Mouse (Mus musculus): ENCODE results near the gene Thbs2.

Thbs2 gene

GRCm38 (mm10) chr17:14696281-14696795, 2.3 kb upstream of the Thbs2 start:
- no peak for DNase-seq (ENCODE audit: low read depth, low spot score)

GRCm38 (mm10) chr17:14693048-14693993, 714 bp downstream of the Thbs2 start:
- DNase-seq (ENCODE audit: low read depth, low spot score) = peak; percentile 59

GRCm38 (mm10) chr17:14691901-14692300, 2.1 kb downstream of the Thbs2 start:
- DNase-seq (ENCODE audit: low read depth, low spot score) = no peak

GRCm38 (mm10) chr17:14691197-14691596, 2.8 kb downstream of the Thbs2 start:
- peak; percentile 49 for DNase-seq (ENCODE audit: low read depth, low spot score)

GRCm38 (mm10) chr17:14682836-14683235, 11.2 kb downstream of the Thbs2 start:
- no peak for DNase-seq (ENCODE audit: low read depth, low spot score)

- DNase-seq (ENCODE audit: low read depth, low spot score) = no peak
These were observed 13.0 kb downstream of the Thbs2 start for GRCm38 (mm10) chr17:14681047-14681446.

- no peak for DNase-seq (ENCODE audit: low read depth, low spot score)
These were observed 16.8 kb downstream of the Thbs2 start for GRCm38 (mm10) chr17:14677198-14677597.

- no peak for DNase-seq (ENCODE audit: low read depth, low spot score)
These were observed 18.5 kb downstream of the Thbs2 start for GRCm38 (mm10) chr17:14675517-14675916.

GRCm38 (mm10) chr17:14672402-14672801, 21.6 kb downstream of the Thbs2 start:
- DNase-seq (ENCODE audit: low read depth, low spot score) = peak; percentile 90

GRCm38 (mm10) chr17:14667225-14667624, 26.8 kb downstream of the Thbs2 start:
- no peak for DNase-seq (ENCODE audit: low read depth, low spot score)

- no peak for DNase-seq (ENCODE audit: low read depth, low spot score)
These were observed 27.6 kb downstream of the Thbs2 start for GRCm38 (mm10) chr17:14666451-14666850.

GRCm38 (mm10) chr17:14663366-14663765, 30.7 kb downstream of the Thbs2 start:
- no peak for DNase-seq (ENCODE audit: low read depth, low spot score)

GRCm38 (mm10) chr17:14662409-14662808, 31.6 kb downstream of the Thbs2 start:
- DNase-seq (ENCODE audit: low read depth, low spot score) = peak; percentile 93

- DNase-seq (ENCODE audit: low read depth, low spot score) = peak; percentile 93
These were observed 34.3 kb downstream of the Thbs2 start for GRCm38 (mm10) chr17:14659746-14660145.

- no peak for DNase-seq (ENCODE audit: low read depth, low spot score)
These were observed 35.9 kb downstream of the Thbs2 start for GRCm38 (mm10) chr17:14658123-14658522.

GRCm38 (mm10) chr17:14657123-14657522, 36.9 kb downstream of the Thbs2 start:
- DNase-seq (ENCODE audit: low read depth, low spot score) = peak; percentile 66

- no peak for DNase-seq (ENCODE audit: low read depth, low spot score)
These were observed 39.1 kb downstream of the Thbs2 start for GRCm38 (mm10) chr17:14654981-14655380.

GRCm38 (mm10) chr17:14652013-14652412, 42.0 kb downstream of the Thbs2 start:
- DNase-seq (ENCODE audit: low read depth, low spot score) = no peak

GRCm38 (mm10) chr17:14647996-14648640, 45.9 kb downstream of the Thbs2 start:
- peak; percentile 80 for DNase-seq (ENCODE audit: low read depth, low spot score)

GRCm38 (mm10) chr17:14643996-14644395, 50.0 kb downstream of the Thbs2 start:
- no peak for DNase-seq (ENCODE audit: low read depth, low spot score)

GRCm38 (mm10) chr17:14640351-14641115, 53.5 kb downstream of the Thbs2 start:
- no peak for DNase-seq (ENCODE audit: low read depth, low spot score)
